Mouse (Mus musculus): ENCODE results near the gene Oas1c. TPM values are rescaled to one million over a fixed set of nuclear protein-coding genes. Genes with fewer than 3 reads are reported as not detected.
A peak's percentile ranks its signal among the peaks of the same experiment; 100 is the strongest.

Gene Oas1c
- polyA plus RNA-seq (2012; rRNA removed) = 0.40 and 0.56 TPM in 2 replicates

GRCm38 (mm10) chr5:120811951-120812819 lies at the start of gene Oas1c:
Oas1c (minus strand) TSS chr5:120812514.
- no peak for TF ChIP-seq CTCF (IDR thresholded peaks at IDR 0.05; ENCODE audit: borderline replicate concordance, extremely low read depth, insufficient read depth, insufficient read length)
- no peak for TF ChIP-seq POLR2A (IDR thresholded peaks at IDR 0.05; ENCODE audit: borderline replicate concordance, extremely low read depth, insufficient read depth, insufficient read length, poor library complexity, severe bottlenecking)
- peak; percentile 95 for DNase-seq (ENCODE audit: low read depth)

- no peak for TF ChIP-seq CTCF (IDR thresholded peaks at IDR 0.05; ENCODE audit: borderline replicate concordance, extremely low read depth, insufficient read depth, insufficient read length)
- TF ChIP-seq POLR2A (IDR thresholded peaks at IDR 0.05; ENCODE audit: borderline replicate concordance, extremely low read depth, insufficient read depth, insufficient read length, poor library complexity, severe bottlenecking) = no peak
- no peak for DNase-seq (ENCODE audit: low read depth)
These were observed 48.8 kb upstream of the Oas1c start, which contains the start of gene Oas1h for GRCm38 (mm10) chr5:120861121-120861520. Oas1h (plus strand) TSS chr5:120861421.

- no peak for DNase-seq (ENCODE audit: low read depth)
These were observed 46.9 kb upstream of the Oas1c start for GRCm38 (mm10) chr5:120859241-120859640.

GRCm38 (mm10) chr5:120849601-120850136 lies 37.4 kb upstream of the Oas1c start:
- peak; percentile 71 for DNase-seq (ENCODE audit: low read depth)
- no peak for TF ChIP-seq POLR2A (IDR thresholded peaks at IDR 0.05; ENCODE audit: borderline replicate concordance, extremely low read depth, insufficient read depth, insufficient read length, poor library complexity, severe bottlenecking)
- TF ChIP-seq CTCF (IDR thresholded peaks at IDR 0.05; ENCODE audit: borderline replicate concordance, extremely low read depth, insufficient read depth, insufficient read length) = peak; percentile 67; the same call in 1 of the 2 replicates

More at GRCm38 (mm10) chr5:120859241-120859640, 46.9 kb upstream of the Oas1c start:
- TF ChIP-seq POLR2A (IDR thresholded peaks at IDR 0.05; ENCODE audit: borderline replicate concordance, extremely low read depth, insufficient read depth, insufficient read length, poor library complexity, severe bottlenecking) = no peak
- TF ChIP-seq CTCF (IDR thresholded peaks at IDR 0.05; ENCODE audit: borderline replicate concordance, extremely low read depth, insufficient read depth, insufficient read length) = no peak

GRCm38 (mm10) chr5:120847067-120847466 lies 34.8 kb upstream of the Oas1c start, which contains the start of gene Oas1f:
Oas1f (plus strand) TSS chr5:120847367.
- TF ChIP-seq CTCF (IDR thresholded peaks at IDR 0.05; ENCODE audit: borderline replicate concordance, extremely low read depth, insufficient read depth, insufficient read length) = no peak
- no peak for TF ChIP-seq POLR2A (IDR thresholded peaks at IDR 0.05; ENCODE audit: borderline replicate concordance, extremely low read depth, insufficient read depth, insufficient read length, poor library complexity, severe bottlenecking)
- DNase-seq (ENCODE audit: low read depth) = no peak

- TF ChIP-seq POLR2A (IDR thresholded peaks at IDR 0.05; ENCODE audit: borderline replicate concordance, extremely low read depth, insufficient read depth, insufficient read length, poor library complexity, severe bottlenecking) (no peak), CTCF (IDR thresholded peaks at IDR 0.05; ENCODE audit: borderline replicate concordance, extremely low read depth, insufficient read depth, insufficient read length) (no peak)
- peak; percentile 87 for DNase-seq (ENCODE audit: low read depth)
These were observed 32.4 kb upstream of the Oas1c start for GRCm38 (mm10) chr5:120844713-120845112.

GRCm38 (mm10) chr5:120836731-120837585 lies 24.6 kb upstream of the Oas1c start:
- peak; percentile 69 for DNase-seq (ENCODE audit: low read depth)
- TF ChIP-seq CTCF (IDR thresholded peaks at IDR 0.05; ENCODE audit: borderline replicate concordance, extremely low read depth, insufficient read depth, insufficient read length) = peak; percentile 70
- TF ChIP-seq POLR2A (IDR thresholded peaks at IDR 0.05; ENCODE audit: borderline replicate concordance, extremely low read depth, insufficient read depth, insufficient read length, poor library complexity, severe bottlenecking) = no peak

- no peak for TF ChIP-seq CTCF (IDR thresholded peaks at IDR 0.05; ENCODE audit: borderline replicate concordance, extremely low read depth, insufficient read depth, insufficient read length)
- DNase-seq (ENCODE audit: low read depth) = peak; percentile 69
These were observed 21.3 kb upstream of the Oas1c start for GRCm38 (mm10) chr5:120833335-120834280.

- no peak for DNase-seq (ENCODE audit: low read depth)
- TF ChIP-seq POLR2A (IDR thresholded peaks at IDR 0.05; ENCODE audit: borderline replicate concordance, extremely low read depth, insufficient read depth, insufficient read length, poor library complexity, severe bottlenecking) (no peak), CTCF (IDR thresholded peaks at IDR 0.05; ENCODE audit: borderline replicate concordance, extremely low read depth, insufficient read depth, insufficient read length) (no peak)
These were observed 18.7 kb upstream of the Oas1c start for GRCm38 (mm10) chr5:120831031-120831430.

GRCm38 (mm10) chr5:120818999-120819398 lies 6.7 kb upstream of the Oas1c start:
- TF ChIP-seq CTCF (IDR thresholded peaks at IDR 0.05; ENCODE audit: borderline replicate concordance, extremely low read depth, insufficient read depth, insufficient read length) (no peak), POLR2A (IDR thresholded peaks at IDR 0.05; ENCODE audit: borderline replicate concordance, extremely low read depth, insufficient read depth, insufficient read length, poor library complexity, severe bottlenecking) (no peak)
- DNase-seq (ENCODE audit: low read depth) = no peak

All from brain, embryonic 14.5 days (tissue).